Comparison of ENCODE assay signal across 26 mouse cellular contexts in genomic region chr12:13615661-13616060, GRCm38 (mm10).
"Had no signal": no experiment of that assay in that cellular context is flagged by ENCODE, and none has a peak within 500 bp of the region (broad histone marks: within the 10 kb centered on the region; RNA-seq: fewer than 3 reads in every experiment).

No protein-coding gene starts in this region.

- H3K9ac ChIP-seq: heart, embryonic 12.5 days; hindbrain, embryonic 12.5 days; hindbrain, embryonic 14.5 days; intestine, embryonic 15.5 days; limb, embryonic 12.5 days; liver, embryonic 13.5 days had no signal

- DNase-seq: gastrocnemius, adult 2 months; gastrocnemius, postnatal 10 days; gastrocnemius, postnatal 25 days; heart, postnatal 10 days; heart, postnatal 4 days; kidney, adult 18-20 months; kidney, adult 8-10 months; kidney, postnatal 10 days; kidney, postnatal 25 days; kidney, postnatal 4 days; liver; liver, embryonic 13.5 days had no signal

- H3K27ac ChIP-seq: gastrocnemius, adult 2 months; heart, embryonic 10.5 days; hindbrain, embryonic 10.5 days; hindbrain, embryonic 12.5 days; hindbrain, embryonic 14.5 days; intestine, embryonic 15.5 days; layer of hippocampus, adult 2 months; left cerebral cortex, adult 2 months; limb, embryonic 10.5 days; limb, embryonic 12.5 days; liver, embryonic 13.5 days had no signal

- ATAC-seq: hindbrain, embryonic 16.5 days; inflammation-experienced regulatory T-cells, adult 6 months; intestine, embryonic 15.5 days; intestine, postnatal 0 days had no signal

- H3K4me3 ChIP-seq: gastrocnemius, adult 2 months; heart, embryonic 10.5 days; heart, embryonic 12.5 days; hindbrain, embryonic 10.5 days; hindbrain, embryonic 12.5 days; intestine, embryonic 15.5 days; layer of hippocampus, adult 2 months; left cerebral cortex, adult 2 months; limb, embryonic 10.5 days; limb, embryonic 12.5 days; liver, embryonic 13.5 days had no signal

- H3K4me1 ChIP-seq: heart, embryonic 10.5 days; heart, embryonic 12.5 days; intestine, embryonic 15.5 days; limb, embryonic 12.5 days; liver, embryonic 13.5 days had no signal

- H3K36me3 ChIP-seq: heart, embryonic 10.5 days; heart, embryonic 12.5 days; hindbrain, embryonic 10.5 days; hindbrain, embryonic 12.5 days; intestine, embryonic 15.5 days; limb, embryonic 10.5 days; limb, embryonic 12.5 days; liver, embryonic 13.5 days had no signal

- H3K27me3 ChIP-seq: heart, embryonic 12.5 days; hindbrain, embryonic 12.5 days; intestine, embryonic 15.5 days; limb, embryonic 12.5 days; liver, embryonic 13.5 days had no signal

- H3K4me2 ChIP-seq: heart, embryonic 12.5 days; hindbrain, embryonic 12.5 days; hindbrain, embryonic 14.5 days; intestine, embryonic 15.5 days; limb, embryonic 12.5 days; liver, embryonic 11.5 days; liver, embryonic 13.5 days had no signal

- H3K9me3 ChIP-seq: heart, embryonic 10.5 days; heart, embryonic 12.5 days; hindbrain, embryonic 10.5 days; hindbrain, embryonic 12.5 days; intestine, embryonic 15.5 days; limb, embryonic 10.5 days; limb, embryonic 12.5 days; liver, embryonic 13.5 days had no signal
